Mouse (Mus musculus) ovary, adult 10 weeks (tissue): ENCODE results near the gene Cldn8. TPM values are rescaled to one million over a fixed set of nuclear protein-coding genes. Genes with fewer than 3 reads are reported as not detected.

Experiments used
- polyA plus RNA-seq: library from polyadenylated mRNA; stranded (reverse); fragments of 350-450 nt; fragmentation: Illumina TruSeq; extraction: RNeasy Lipid Tissue Mini Kit (QIAGEN cat#74804); gene quantifications from one replicate; pipeline ENCODE4 v1.2.3, GENCODE M21; 2014

Cldn8 gene
- 4.5 TPM for polyA plus RNA-seq

GRCm38 (mm10) chr16:88563045-88563913 lies at the start of gene Cldn8:
TSS of gene Cldn8 (minus strand) at chr16:88563183.

GRCm38 (mm10) chr16:88611922-88612321 lies 48.9 kb upstream of the Cldn8 start, which contains the start of gene Krtap24-1:
TSS of gene Krtap24-1 (minus strand) at chr16:88612279.

Other genes with a start within 250 kb of the Cldn8 start
- gene Cldn17, start 56.2 kb downstream of the Cldn8 start, polyA plus RNA-seq: not detected
- gene Krtap24-1, start 49.1 kb upstream of the Cldn8 start, polyA plus RNA-seq: not detected
- not detected for gene 2310079G19Rik, start 64.5 kb upstream of the Cldn8 start, polyA plus RNA-seq
- gene Krtap26-1, start 84.6 kb upstream of the Cldn8 start, polyA plus RNA-seq: not detected
- not detected for gene Krtap27-1, start 108.5 kb upstream of the Cldn8 start, polyA plus RNA-seq
- gene 2310061N02Rik, start 144.8 kb upstream of the Cldn8 start, polyA plus RNA-seq: not detected
- gene Krtap13-1, start 165.7 kb upstream of the Cldn8 start, polyA plus RNA-seq: not detected
- gene Krtap13, start 188.5 kb upstream of the Cldn8 start, polyA plus RNA-seq: not detected
- gene 2310034C09Rik, start 195.7 kb upstream of the Cldn8 start, polyA plus RNA-seq: not detected
- gene 2310057N15Rik, start 211.0 kb upstream of the Cldn8 start, polyA plus RNA-seq: not detected
- not detected for gene Gm5965, start 214.7 kb upstream of the Cldn8 start, polyA plus RNA-seq
- not detected for gene Gm20741, start 249.0 kb upstream of the Cldn8 start, polyA plus RNA-seq